Mouse (Mus musculus): ENCODE data around the gene Creb5.

Gene Creb5

DNA sequence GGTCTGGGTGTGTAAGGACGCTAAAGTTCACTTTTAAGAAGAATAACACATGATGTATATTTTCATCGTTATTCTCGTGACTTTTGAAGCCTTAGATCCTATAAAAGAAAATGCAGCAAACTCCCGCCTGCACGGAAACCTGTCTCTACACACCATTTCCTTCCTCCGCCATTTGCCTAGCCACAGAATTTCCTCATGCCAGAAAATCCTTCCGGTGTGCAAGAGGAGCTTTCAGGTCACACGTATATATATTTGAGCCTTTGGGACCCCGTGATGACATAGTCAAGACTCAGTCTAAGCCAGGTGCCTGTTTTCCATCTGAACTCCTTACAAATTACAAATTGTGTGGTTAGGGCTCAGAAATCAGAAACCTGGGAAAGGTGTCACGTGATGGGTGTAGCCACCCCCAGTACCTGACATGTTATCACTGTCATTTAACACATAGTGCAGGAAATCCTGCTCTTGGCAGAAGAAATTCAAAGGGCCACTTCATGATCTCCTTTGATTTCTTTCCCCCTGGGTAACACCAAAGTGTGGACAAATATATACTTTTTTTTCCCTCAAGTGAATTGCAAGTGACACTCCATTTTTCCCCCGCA lies 158.9 kb downstream of the Creb5 start:
- peak; percentile 11 for DNase-seq

DNA sequence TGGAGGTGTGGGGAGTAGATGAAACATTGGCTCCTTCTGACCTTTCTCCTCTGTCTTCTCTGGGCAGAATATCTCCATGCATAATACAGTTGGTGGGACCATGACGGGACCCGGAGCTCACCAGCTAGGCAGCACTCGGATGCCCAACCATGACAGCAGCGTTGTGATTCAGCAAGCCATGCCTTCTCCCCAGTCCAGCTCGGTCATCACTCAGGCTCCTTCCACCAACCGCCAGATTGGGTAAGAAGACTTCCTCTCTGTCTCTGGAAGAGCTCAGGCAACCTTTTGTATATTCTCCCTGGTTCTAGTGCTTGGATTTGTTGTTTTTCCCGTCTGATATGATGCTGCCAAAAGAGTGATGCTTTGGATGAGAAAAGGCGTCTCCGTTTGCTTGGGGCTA lies 160.4 kb downstream of the Creb5 start:
- DNase-seq = no peak

DNA sequence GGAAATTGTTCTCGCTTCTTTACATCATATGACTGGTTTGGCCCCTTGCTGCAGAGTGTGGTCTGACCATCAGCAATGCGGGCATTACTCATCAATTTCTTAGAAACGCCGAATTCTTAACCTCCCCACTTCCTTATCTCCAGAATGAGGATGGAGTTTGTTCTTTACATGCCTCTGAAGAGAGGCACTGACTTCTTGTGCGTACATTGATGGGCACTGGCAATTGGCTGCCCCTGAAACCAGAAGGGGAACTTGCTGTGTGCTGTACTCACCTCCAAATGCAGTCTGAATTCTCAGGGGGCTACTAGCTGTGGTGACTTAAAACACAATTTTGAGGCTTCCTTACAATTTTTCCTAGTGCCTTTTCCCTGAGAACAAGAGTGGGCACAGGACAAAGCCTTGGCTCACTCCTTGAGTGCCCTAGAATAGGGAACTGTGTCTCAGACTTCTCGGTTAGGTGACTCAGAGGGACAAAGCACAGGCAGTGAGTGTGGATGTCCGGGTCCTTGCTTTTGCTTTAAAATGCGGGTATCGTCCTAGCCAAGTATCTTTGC lies 161.3 kb downstream of the Creb5 start:
- DNase-seq = no peak

DNA sequence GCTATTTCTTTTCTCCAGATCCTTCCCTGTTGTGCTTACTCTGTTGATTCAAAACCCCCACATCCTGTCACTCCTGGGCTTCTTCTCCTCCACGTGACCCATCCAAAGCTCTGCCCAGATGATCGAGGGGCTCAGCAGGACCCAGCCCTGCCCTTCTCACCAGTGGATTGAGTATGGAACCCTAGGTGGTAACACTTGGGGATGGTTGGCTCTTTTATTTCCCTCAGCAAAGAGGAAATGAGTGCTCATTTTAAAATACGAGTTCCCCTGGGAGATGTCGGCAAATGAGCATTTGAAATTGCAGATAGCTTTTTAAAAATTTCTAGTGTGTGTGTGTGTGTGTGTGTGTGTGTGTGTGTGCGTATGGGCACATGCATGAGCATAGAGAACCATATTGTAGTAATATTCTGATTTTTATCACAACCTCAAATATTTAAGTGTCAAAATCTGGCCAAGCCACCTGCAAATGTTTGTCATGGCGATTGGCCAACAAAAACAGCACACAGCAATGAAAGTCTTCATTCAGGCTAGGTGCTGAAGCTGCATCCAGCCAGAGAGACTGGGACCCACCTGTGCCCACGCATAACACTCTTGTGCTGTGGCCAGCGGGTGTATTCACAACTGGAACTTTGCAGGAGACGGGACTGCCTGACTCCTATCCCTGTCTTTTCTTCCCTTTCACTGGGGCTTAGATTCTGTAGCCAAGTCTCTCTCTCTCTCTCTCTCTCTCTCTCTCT lies 162.5 kb downstream of the Creb5 start:
- no peak for DNase-seq

DNA sequence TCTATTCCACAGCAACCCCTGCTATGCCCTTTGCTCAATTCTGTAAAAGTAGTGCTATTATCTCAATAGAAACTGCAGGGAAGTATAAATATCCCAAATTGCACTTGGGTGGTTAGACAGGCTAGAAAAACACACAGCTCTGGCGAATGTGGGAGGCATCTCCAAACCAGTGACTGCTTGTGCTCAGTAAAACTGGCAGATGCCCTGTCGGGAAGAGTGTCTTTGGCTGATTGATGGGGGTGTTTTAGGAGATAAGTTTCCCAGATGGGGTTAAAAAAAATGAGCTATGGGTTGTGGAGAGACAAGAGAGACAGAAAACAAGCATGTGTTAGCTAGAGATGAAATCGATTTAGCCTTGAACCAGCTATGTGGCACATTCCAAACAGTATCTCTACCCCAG lies 163.4 kb downstream of the Creb5 start:
- DNase-seq = no peak

DNA sequence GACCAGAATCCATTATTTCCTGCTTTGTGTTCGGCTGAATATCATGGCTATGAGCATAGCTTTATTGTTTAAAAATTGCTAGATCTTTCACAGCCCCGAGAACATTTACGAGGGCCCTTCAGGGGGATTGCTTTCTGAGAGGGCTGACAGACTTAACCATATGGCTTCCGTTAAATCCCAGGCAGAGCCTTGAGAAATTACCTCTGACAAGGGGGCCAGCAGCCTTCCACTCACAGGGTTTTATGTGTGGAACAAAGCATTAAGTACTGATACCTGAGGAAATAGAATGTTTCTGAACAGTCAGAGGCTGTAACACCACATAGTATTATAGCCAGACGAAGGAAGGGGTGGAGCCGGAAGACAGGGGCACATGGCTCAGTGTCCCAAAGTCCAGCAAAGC lies 165.2 kb downstream of the Creb5 start:
- DNase-seq = no peak

DNA sequence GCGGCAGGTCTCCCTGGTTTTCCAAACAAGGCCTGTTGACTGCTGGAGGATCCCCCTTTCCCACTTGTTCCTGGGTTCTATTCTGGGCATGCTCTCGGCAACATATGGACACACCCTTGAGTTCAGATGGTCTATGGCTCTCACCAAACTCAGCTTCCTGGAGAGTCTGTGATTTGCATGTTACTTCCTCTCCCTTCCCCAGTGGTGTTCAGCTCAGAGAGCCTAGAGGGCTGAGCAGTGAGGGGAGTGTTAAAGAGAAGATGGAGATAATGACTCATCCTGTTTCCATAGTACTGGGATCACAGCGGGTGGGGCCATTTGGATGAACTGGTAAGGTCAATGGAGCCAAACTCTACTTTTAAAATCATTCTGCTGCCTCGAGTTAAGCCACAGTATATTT lies 168.4 kb downstream of the Creb5 start:
- DNase-seq = no peak

DNA sequence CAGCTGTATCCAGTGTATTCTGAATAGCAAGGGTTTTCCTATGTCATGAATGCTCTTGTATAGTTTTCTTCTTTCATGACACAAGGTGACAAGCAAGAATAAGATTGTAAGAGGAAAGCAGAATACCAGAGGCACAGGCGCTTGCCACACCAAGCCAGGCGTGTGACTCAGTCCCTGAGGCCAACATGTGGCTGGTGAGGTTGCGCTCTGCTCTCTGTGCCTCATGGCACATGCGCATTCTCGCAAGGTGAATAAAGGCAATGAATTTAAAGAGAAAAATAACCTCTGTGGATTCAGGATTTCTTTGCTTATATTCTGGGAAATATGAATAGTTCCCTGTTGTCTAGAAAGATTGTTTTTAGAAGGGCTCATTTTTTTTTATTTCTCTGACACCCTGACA lies 169.0 kb downstream of the Creb5 start:
- no peak for DNase-seq

DNA sequence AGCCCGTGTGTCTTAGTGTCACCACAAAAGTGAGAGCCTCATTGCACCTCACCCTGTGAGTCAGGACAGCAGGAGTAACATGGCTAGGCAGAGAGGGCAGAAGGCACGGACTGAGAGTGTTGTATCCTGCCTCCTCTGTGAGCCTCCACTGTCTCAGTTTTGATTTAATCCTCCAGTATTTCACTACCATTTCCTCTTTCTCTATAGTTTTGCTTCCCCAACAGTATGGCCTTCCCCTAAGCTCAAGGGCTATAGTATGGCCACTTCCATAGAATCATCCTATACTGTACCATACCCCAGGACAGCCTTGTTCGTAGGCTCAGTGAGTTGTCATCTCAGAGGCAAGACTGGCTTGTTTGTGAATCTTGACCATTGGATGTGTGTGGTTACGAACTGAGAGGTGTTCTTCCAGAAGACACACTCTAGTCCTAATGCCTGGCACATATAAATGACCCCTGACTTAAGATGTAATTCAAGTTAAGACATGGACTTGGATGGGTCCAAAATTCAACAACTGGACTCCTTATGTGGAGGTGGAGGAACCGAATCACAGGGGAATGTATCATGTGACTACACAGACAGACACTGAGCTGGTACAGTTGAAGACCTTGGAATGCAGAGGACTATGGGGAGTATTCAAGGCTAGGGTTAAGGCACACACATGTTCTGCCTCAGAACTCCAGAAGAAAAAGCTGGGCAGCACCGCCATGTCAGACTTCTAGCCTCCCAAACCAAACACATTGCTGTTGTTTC lies 173.1 kb downstream of the Creb5 start:
- no peak for DNase-seq

DNA sequence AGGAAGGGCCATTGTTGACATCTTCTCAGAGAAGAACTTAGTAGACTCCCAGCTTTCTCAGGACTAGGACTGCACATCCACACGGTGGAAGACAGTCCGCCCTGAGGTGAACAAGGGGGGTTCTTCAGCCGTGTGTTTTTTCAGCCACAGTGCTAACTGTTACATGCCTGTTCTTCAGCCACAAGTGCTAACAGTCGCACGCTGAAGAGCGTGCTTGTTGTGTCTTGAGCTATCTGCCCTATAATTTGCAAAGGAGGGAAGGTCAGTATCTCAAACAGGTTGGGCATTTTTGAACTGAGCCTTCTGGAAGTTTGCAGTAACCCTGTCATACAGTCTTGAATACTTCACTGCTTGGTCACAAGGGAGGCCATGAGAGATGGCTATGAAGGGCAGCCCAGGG lies 174.0 kb downstream of the Creb5 start:
- DNase-seq = no peak

DNA sequence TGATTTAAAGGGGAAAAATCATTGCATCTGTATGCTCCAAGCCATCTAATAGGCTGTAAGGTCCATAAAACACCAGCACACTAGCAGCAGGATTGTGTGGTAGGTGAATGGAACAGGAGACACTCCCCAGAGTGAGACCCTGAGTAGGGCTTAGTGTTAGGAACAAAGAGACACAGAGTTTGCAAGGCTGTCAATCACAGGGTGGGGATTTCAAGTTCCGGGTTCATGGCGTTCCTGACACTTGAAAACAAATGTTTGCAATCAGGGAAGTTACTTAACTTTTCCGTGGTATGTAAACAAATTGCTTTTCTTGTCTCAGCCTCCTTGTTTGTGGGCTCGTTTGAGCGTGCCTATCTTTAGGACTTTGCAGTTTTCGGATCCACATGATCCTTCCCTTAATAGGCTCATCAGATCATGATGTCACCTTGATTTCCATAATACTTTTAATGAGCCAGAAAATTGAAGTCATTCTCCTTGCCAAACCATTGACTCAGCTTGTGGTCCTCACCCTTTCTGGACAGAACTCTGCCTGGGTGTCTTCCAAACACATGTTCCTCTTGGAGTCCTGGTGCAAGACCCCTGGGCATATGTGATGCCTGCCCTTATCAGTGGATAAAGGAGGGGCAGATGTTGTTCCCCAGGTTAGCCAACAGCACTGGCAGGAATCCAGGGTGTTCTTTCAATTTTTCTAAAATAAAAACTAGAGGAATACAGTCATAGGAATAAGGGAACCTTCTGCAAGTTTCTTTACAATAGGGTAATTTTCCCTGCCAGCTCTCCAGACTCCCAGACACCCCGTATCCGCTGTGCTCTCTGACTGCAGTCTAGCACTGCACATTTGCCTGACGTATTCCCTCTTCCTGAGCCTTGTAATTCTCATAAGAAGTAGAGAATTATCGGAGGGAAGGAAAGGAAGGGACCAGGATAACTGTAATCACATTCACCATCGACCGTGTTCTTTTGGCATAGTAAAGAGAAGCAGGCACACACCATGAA lies 175.0 kb downstream of the Creb5 start:
- no peak for DNase-seq

DNA sequence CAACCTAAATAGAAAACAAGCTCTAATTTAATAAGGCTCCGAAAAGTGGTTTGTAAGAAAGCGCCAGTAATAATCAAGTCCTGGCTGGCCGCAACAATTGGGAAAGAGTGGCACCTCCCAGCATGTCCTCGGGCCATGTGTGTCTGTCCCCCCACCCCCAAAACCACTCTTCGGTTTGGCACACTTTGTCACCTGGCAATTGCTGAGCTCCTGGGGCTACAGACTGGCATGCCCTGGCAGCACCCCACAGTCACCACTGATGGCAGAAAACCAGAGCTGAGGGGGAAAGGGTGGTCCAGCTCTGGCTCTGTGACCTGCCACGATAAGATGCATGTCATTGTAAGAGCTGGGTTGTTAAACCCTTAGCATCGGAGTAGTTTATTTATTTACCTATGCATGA lies 175.7 kb downstream of the Creb5 start:
- DNase-seq = no peak

DNA sequence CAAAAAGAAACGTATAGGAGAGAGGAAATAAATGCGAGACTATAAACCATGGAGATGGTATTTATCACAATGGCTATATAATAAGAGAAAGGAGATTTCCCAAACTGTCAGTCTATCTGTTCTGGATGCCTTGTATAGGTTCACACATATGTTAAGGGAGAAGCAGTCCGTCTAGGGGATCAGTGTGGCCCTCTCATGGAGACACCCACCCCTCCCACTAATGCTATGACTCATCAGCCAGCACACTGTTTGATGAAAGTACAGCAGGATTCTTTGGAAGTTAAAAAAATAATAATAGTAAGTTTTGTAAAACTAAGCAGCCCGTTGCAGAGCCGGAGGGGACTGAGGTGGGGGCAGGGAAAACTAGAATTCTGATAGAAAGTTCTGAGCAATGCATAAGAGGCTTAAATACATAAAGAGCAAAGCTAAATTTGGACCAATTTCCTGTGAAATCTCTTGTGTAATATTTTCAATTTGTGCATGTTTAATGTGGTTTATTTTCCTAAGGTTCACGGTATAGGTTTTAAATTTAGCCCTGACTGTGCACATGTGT lies 176.3 kb downstream of the Creb5 start:
- DNase-seq = no peak

DNA sequence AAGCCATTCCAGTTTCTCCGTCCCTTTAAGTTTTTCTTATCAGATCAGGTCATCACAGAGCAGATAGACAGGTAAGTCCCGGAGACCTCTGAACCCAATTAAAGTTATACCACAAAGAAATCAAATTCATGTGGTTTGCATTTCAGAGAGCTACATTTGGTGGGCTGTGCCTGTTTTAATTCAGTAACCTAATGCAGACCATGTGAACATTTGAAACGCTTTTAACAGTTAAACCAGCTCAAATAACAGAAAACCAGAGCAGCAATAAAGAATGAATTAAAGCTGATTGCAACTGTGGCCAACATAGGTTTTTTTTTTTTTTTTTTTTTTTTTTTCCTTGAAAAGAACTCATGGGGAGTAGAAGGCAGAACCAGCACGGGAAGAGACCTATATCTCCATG lies 182.1 kb downstream of the Creb5 start:
- no peak for DNase-seq

DNA sequence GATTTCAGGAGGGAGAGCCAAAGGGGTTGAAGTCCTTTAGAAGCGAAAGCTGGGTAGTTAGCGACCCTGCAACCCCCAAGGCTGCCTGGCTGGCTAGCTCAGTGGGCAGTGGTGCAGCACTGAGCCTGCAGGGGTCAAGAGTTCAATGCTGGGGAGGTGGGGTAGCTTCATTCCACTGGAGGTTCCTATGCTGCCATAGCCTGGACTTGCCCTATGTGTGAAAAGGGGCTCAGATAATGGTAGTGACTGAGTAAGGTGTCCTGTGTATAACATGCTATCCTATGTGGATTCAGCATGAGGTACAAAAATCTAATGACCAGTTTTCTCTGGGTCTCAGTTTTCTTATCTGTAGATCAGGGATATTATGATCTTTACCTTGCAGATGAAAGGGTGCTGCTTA lies 182.6 kb downstream of the Creb5 start:
- no peak for DNase-seq

DNA sequence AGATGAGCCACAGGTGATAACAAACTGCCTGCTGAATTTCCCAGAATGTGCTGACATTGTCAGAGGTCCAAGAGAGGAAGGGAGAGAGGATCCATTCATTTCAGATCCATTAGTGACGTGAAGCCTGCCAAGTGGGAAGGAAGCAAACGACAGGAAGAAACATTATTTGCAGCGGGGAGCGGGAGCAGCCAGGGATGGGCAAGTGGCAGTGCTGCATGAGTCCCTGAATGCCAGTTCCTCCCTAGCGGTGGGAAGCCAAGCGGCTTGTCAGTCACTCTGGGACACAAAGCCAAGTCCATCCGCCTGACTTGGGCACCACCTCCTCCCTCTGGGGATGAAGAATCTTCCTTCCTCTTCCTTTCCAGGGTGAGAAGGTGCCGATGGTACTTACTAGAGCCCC lies 183.5 kb downstream of the Creb5 start:
- DNase-seq = no peak

DNA sequence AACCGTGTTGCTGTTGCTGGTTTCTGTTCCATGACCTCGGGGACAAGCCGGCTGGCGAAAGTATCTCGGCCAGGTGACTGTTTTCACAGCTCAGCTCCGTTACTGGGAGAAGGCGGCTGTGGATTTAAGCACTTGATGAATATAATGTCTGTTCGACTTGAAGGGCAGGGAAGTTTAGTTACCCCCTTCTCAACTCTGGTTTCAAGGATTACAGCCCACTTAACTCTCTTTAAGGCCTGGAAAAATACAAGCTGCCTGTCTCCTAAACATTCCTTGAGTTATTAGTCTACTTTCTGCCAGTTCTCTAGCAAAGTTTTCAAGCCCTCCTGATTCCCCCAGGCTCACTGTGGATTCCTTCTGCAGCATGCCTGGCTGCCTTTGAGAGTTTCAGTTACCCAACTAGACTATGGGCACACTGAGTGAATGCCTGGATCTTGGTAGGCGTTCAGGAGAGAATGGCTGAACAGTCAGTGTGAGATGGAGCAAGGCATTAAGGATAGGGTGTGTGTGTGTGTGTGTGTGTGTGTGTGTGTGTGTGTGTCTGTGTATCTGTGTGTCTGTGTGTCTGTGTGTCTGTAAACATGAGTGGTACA lies 184.0 kb downstream of the Creb5 start:
- no peak for DNase-seq

DNA sequence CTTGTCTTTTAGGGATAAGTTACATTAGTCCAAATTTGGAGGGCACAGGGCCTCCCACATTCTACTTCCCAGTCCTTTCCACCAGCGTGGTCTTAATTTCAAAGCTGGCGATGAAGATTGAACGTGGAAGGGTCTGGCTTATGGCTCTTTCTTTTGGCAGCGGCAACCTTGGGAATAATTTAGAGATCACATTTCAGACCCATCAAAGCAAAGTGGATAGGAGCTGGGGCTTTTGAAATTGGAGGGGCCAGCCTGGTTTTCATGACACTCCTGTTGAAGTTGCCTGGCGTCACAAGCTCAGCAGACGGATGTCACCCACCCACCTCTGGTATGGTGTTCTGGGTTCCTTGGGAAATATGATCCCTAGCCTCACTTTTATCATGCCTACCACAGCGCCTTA lies 185.7 kb downstream of the Creb5 start:
- DNase-seq = no peak

DNA sequence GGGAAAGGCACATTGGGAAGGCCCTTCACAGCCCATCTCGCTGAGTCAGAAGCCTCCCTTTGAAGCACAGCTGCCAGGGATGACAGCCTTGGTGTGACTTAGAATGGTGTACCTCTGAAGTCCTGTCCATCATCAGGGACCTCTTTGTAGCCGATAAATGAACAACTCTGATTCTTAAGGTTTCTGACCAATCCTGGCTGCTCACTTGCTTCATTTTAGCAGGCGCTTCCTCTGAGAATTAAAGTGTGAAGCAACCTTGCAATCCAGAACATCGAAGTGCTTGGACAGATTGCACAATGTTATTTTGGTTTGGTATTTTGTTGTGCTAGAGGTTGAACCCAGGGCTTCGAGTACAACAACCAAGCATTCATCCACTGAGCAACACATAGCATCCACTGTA lies 190.4 kb downstream of the Creb5 start:
- DNase-seq = no peak

DNA sequence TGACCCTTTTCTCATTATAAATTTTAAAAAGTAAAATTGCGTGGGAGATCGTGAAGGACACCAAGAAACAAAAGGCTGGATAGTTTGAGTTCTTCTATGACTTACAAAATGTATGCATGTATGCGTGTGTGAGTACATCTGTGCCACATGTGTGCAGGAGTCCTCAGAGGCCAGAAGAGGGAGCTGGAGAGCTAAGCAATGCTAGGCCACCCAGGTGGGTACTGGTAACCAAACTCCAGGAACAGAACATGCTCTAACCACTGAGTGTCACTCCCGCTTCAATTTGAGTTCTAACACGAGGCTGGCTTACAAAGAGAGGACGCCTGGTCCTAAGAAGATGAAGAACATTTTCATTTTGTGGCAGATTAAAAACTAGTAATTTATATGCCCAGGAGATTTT lies 203.8 kb downstream of the Creb5 start:
- DNase-seq = no peak

DNA sequence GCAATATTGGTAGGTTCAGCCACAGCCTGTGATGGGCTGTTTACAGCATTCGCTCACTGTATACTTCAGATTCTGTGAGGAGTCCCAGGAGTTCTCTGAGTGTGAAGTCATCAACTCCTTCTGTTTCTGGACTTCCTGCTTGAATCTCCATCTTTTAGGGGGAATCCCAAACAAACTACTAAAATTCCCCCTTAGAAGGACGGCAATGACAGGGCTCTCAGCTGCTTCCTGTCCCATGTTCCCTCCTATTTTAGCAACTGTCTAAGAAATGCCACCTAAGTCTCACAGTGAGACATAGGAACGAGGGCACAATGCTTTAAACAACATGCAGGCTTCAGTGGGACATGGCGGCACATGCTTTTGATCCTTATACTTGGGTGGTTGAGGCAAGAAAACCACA lies 204.3 kb downstream of the Creb5 start:
- DNase-seq = no peak

DNA sequence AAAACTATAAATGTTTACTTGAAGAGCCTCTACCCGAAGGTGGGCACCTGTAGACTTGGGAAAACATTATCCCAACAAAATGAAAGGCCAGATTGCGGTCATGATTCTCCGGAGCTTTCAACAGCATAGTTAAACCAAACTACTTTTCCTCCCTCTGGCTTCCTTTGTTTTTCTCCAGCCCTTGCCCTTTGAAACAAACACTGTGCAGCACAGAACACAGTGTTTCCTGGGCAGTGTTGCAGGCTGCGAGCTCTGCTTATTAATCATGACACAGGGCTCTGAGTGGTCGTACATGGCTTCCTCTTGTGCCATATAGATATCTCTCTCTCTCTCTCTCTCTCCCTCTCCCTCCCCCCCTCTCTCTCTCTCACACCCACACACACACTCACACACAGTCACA lies 206.8 kb downstream of the Creb5 start:
- no peak for DNase-seq
